Mouse (Mus musculus): ENCODE results near the gene Pms2. TPM values are rescaled to one million over a fixed set of nuclear protein-coding genes. Genes with fewer than 3 reads are reported as not detected.

Gene Pms2
- polyA plus RNA-seq, 1 experiment, result 3.4 TPM

- no peak for DNase-seq
- H3K4me3 ChIP-seq (replicated peaks; ENCODE audit: extremely low read depth, low read depth, low read length), result no peak overlapping the region
- TF ChIP-seq POLR2A (IDR thresholded peaks at IDR 0.05; ENCODE audit: borderline replicate concordance, extremely low read depth, low read depth, low read length), result no peak
- TF ChIP-seq CTCF (IDR thresholded peaks at IDR 0.05; ENCODE audit: insufficient read depth, low read length), result no peak
- WGBS, result 84% methylated on average over 4 of the region's 4 CpGs
- H3K4me1 ChIP-seq (ENCODE audit: control insufficient read depth, insufficient read depth, low read length), result 0 out of 2 replicates have a peak, but pooled peaks cover 3% of the 10 kb centered on the region
These were observed 6.0 kb upstream of the Pms2 start for GRCm38 (mm10) chr5:143903813-143904212.

- no peak for DNase-seq
- no peak overlapping the region for H3K4me3 ChIP-seq (replicated peaks; ENCODE audit: extremely low read depth, low read depth, low read length)
- WGBS, result 81% methylated on average over 8 of the region's 8 CpGs
- H3K4me1 ChIP-seq (ENCODE audit: control insufficient read depth, insufficient read depth, low read length), result peaks cover 3% of the 10 kb centered on the region; the same call in 1 of the 2 replicates
- TF ChIP-seq POLR2A (IDR thresholded peaks at IDR 0.05; ENCODE audit: borderline replicate concordance, extremely low read depth, low read depth, low read length), result no peak
- no peak for TF ChIP-seq CTCF (IDR thresholded peaks at IDR 0.05; ENCODE audit: insufficient read depth, low read length)
These were observed 3.3 kb upstream of the Pms2 start for GRCm38 (mm10) chr5:143906429-143906828.

- H3K4me3 ChIP-seq (replicated peaks; ENCODE audit: extremely low read depth, low read depth, low read length), result peak overlapping the region; percentile 99
- no peak for TF ChIP-seq POLR2A (IDR thresholded peaks at IDR 0.05; ENCODE audit: borderline replicate concordance, extremely low read depth, low read depth, low read length)
- no peak for TF ChIP-seq CTCF (IDR thresholded peaks at IDR 0.05; ENCODE audit: insufficient read depth, low read length)
- peaks cover 3% of the 10 kb centered on the region; the same call in 1 of the 2 replicates for H3K4me1 ChIP-seq (ENCODE audit: control insufficient read depth, insufficient read depth, low read length)
- WGBS, result 2% methylated on average over 9 of the region's 9 CpGs
- DNase-seq, result no peak
These were observed 838 bp upstream of the Pms2 start for GRCm38 (mm10) chr5:143908926-143909325.

GRCm38 (mm10) chr5:143916221-143916620 is 6.5 kb downstream of the Pms2 start:
- DNase-seq, result no peak
- H3K4me3 ChIP-seq (replicated peaks; ENCODE audit: extremely low read depth, low read depth, low read length), result no peak overlapping the region
- no peaks in the 10 kb centered on the region for H3K4me1 ChIP-seq (ENCODE audit: control insufficient read depth, insufficient read depth, low read length)
- TF ChIP-seq CTCF (IDR thresholded peaks at IDR 0.05; ENCODE audit: insufficient read depth, low read length) (no peak), POLR2A (IDR thresholded peaks at IDR 0.05; ENCODE audit: borderline replicate concordance, extremely low read depth, low read depth, low read length) (no peak)
- 94% methylated on average over 9 of the region's 9 CpGs for WGBS

GRCm38 (mm10) chr5:143917418-143917817 is 7.7 kb downstream of the Pms2 start:
- 32% methylated on average over 5 of the region's 5 CpGs for WGBS
- H3K4me3 ChIP-seq (replicated peaks; ENCODE audit: extremely low read depth, low read depth, low read length), result no peak overlapping the region
- TF ChIP-seq POLR2A (IDR thresholded peaks at IDR 0.05; ENCODE audit: borderline replicate concordance, extremely low read depth, low read depth, low read length), result no peak
- TF ChIP-seq CTCF (IDR thresholded peaks at IDR 0.05; ENCODE audit: insufficient read depth, low read length), result peak; percentile 75
- H3K4me1 ChIP-seq (ENCODE audit: control insufficient read depth, insufficient read depth, low read length), result no peaks in the 10 kb centered on the region
- DNase-seq, result peak; percentile 50

GRCm38 (mm10) chr5:143918120-143918519 is 8.4 kb downstream of the Pms2 start:
- no peak for DNase-seq
- TF ChIP-seq CTCF (IDR thresholded peaks at IDR 0.05; ENCODE audit: insufficient read depth, low read length) (no peak), POLR2A (IDR thresholded peaks at IDR 0.05; ENCODE audit: borderline replicate concordance, extremely low read depth, low read depth, low read length) (no peak)
- Histone ChIP-seq H3K4me3 (replicated peaks; ENCODE audit: extremely low read depth, low read depth, low read length) (no peak overlapping the region), H3K4me1 (ENCODE audit: control insufficient read depth, insufficient read depth, low read length) (no peaks in the 10 kb centered on the region)
- WGBS, result 90% methylated on average over 3 of the region's 3 CpGs

- 87% methylated on average over 6 of the region's 6 CpGs for WGBS
- no peak for DNase-seq
- TF ChIP-seq POLR2A (IDR thresholded peaks at IDR 0.05; ENCODE audit: borderline replicate concordance, extremely low read depth, low read depth, low read length), result no peak
- TF ChIP-seq CTCF (IDR thresholded peaks at IDR 0.05; ENCODE audit: insufficient read depth, low read length), result no peak
- Histone ChIP-seq H3K4me3 (replicated peaks; ENCODE audit: extremely low read depth, low read depth, low read length) (no peak overlapping the region), H3K4me1 (ENCODE audit: control insufficient read depth, insufficient read depth, low read length) (no peaks in the 10 kb centered on the region)
These were observed 15.2 kb downstream of the Pms2 start for GRCm38 (mm10) chr5:143924781-143925452.

GRCm38 (mm10) chr5:143927875-143928274 is 18.1 kb downstream of the Pms2 start, which contains the start of gene Gm42421:
TSS of gene Gm42421 (plus strand) at chr5:143928175.
- no peak for TF ChIP-seq CTCF (IDR thresholded peaks at IDR 0.05; ENCODE audit: insufficient read depth, low read length)
- 95% methylated on average over 8 of the region's 8 CpGs for whole genome bisulfite sequencing
- Histone ChIP-seq H3K4me3 (replicated peaks; ENCODE audit: extremely low read depth, low read depth, low read length) (no peak within 1 kb of the TSS), H3K4me1 (ENCODE audit: control insufficient read depth, insufficient read depth, low read length) (no peaks in the 10 kb centered on the region)
- no peak for DNase-seq

- Histone ChIP-seq H3K4me3 (replicated peaks; ENCODE audit: extremely low read depth, low read depth, low read length) (no peak overlapping the region), H3K4me1 (ENCODE audit: control insufficient read depth, insufficient read depth, low read length) (no peaks in the 10 kb centered on the region)
- WGBS, result 94% methylated on average over 4 of the region's 4 CpGs
- TF ChIP-seq POLR2A (IDR thresholded peaks at IDR 0.05; ENCODE audit: borderline replicate concordance, extremely low read depth, low read depth, low read length) (no peak), CTCF (IDR thresholded peaks at IDR 0.05; ENCODE audit: insufficient read depth, low read length) (no peak)
- DNase-seq, result no peak
These were observed 19.5 kb downstream of the Pms2 start for GRCm38 (mm10) chr5:143929291-143929690.

- no peak for DNase-seq
- TF ChIP-seq POLR2A (IDR thresholded peaks at IDR 0.05; ENCODE audit: borderline replicate concordance, extremely low read depth, low read depth, low read length), result no peak
- no peak for TF ChIP-seq CTCF (IDR thresholded peaks at IDR 0.05; ENCODE audit: insufficient read depth, low read length)
- no peaks in the 10 kb centered on the region for H3K4me1 ChIP-seq (ENCODE audit: control insufficient read depth, insufficient read depth, low read length)
- no peak overlapping the region for H3K4me3 ChIP-seq (replicated peaks; ENCODE audit: extremely low read depth, low read depth, low read length)
- 92% methylated on average over 12 of the region's 12 CpGs for WGBS
These were observed 20.9 kb downstream of the Pms2 start for GRCm38 (mm10) chr5:143930656-143931055.
